Mouse (Mus musculus) hindbrain, embryonic 16.5 days (tissue): ENCODE measurements around the gene Cdc42. TPM values are rescaled to one million over a fixed set of nuclear protein-coding genes. Genes with fewer than 3 reads are reported as not detected.

Experiments
- ATAC-seq: fragments of 200-750 bp; cut with Nextera tagmentation; 2 replicates; pipeline ENCODE4 v1.8.0; 2017; ENCODE audit warnings: moderate TSS enrichment, moderate library complexity
- H3K27ac ChIP-seq: fragments of 300-500 bp; sonication (generic); 2 replicates; pipeline ENCODE4 v1.5.1; 2014; ENCODE audit warnings: low read depth, mild to moderate bottlenecking, control low read depth, low read length, moderate library complexity
- H3K27me3 ChIP-seq: fragments of 300-500 bp; sonication (generic); replicated peaks from 2 replicates; pipeline ENCODE4 v1.6.1; 2014; ENCODE audit warnings: low read length; ENCODE audit not compliant: control insufficient read depth, insufficient read depth
- H3K36me3 ChIP-seq: fragments of 300-500 bp; sonication (generic); 2 replicates; pipeline ENCODE4 v1.6.1; 2014; ENCODE audit warnings: mild to moderate bottlenecking, low read length, moderate library complexity, mixed read lengths; ENCODE audit not compliant: control insufficient read depth, insufficient read depth
- H3K4me1 ChIP-seq: fragments of 300-500 bp; sonication (generic); 2 replicates; pipeline ENCODE4 v1.6.1; 2014; ENCODE audit warnings: low read depth, low read length; ENCODE audit not compliant: control insufficient read depth, insufficient read depth
- H3K4me2 ChIP-seq: fragments of 300-500 bp; sonication (generic); 2 replicates; pipeline ENCODE4 v1.6.1; 2014; ENCODE audit warnings: mild to moderate bottlenecking, low read length, control low read depth, moderate library complexity
- H3K4me3 ChIP-seq: fragments of 300-500 bp; sonication (generic); 2 replicates; pipeline ENCODE4 v1.5.1; 2014; ENCODE audit warnings: mild to moderate bottlenecking, low read length, control low read depth, moderate library complexity
- H3K9ac ChIP-seq: fragments of 300-500 bp; sonication (generic); 2 replicates; pipeline ENCODE4 v1.6.1; 2014; ENCODE audit warnings: low read depth, mild to moderate bottlenecking, control low read depth, low read length, moderate library complexity
- H3K9me3 ChIP-seq: fragments of 300-500 bp; sonication (generic); 2 replicates; pipeline ENCODE4 v1.6.1; 2014; ENCODE audit warnings: mild to moderate bottlenecking, low read length, moderate library complexity; ENCODE audit not compliant: control insufficient read depth
- WGBS: fragments of 180-500 bp; shearing (Covaris S2); extraction: QIAGEN DNeasy Blood & Tissue Kit; methylation state at CpG from one replicate; pipeline ENCODE4 v1.1.7; 2014; 5-methylcytosine and 5-hydroxymethylcytosine counted together
- polyA plus RNA-seq: library from polyadenylated mRNA; unstranded; fragments of >200 nt; fragmentation: Nextera tagmentation; extraction: Ambion mirVana; gene quantifications from 2 replicates; pipeline ENCODE4 v1.2.1, GENCODE M21; 2015

The Cdc42 gene
- polyA plus RNA-seq, 1 experiment from 2014 or later: 1,060 TPM

- H3K36me3 ChIP-seq: no peaks in the 10 kb centered on the region; the same call in 1 of the 2 replicates
- H3K4me1 ChIP-seq: no peaks in the 10 kb centered on the region; the same call in 1 of the 2 replicates
- no peak overlapping the region for H3K9ac ChIP-seq
- no peak overlapping the region for H3K4me2 ChIP-seq
- no peak overlapping the region for H3K4me3 ChIP-seq
- 89% methylated on average over 1 of the region's 1 CpGs for WGBS
- no peak overlapping the region for H3K27ac ChIP-seq
- no peaks in the 10 kb centered on the region for H3K27me3 ChIP-seq
- ATAC-seq: no peak
- H3K9me3 ChIP-seq: no peaks in the 10 kb centered on the region
These were observed 18.1 kb downstream of the Cdc42 start for GRCm38 (mm10) chr4:137339415-137339814.

- WGBS: 87% methylated on average over 5 of the region's 5 CpGs
These were observed 21.1 kb downstream of the Cdc42 start for GRCm38 (mm10) chr4:137336468-137336867.

GRCm38 (mm10) chr4:137332051-137332450, 25.5 kb downstream of the Cdc42 start:
- H3K36me3 ChIP-seq: peaks cover 27% of the 10 kb centered on the region
- H3K4me2 ChIP-seq: no peak overlapping the region
- H3K9me3 ChIP-seq: no peaks in the 10 kb centered on the region
- H3K27ac ChIP-seq: no peak overlapping the region
- H3K4me3 ChIP-seq: no peak overlapping the region
- H3K27me3 ChIP-seq: no peaks in the 10 kb centered on the region
- no peaks in the 10 kb centered on the region for H3K4me1 ChIP-seq
- no peak overlapping the region for H3K9ac ChIP-seq
- no peak for ATAC-seq

More at GRCm38 (mm10) chr4:137336468-137336867, 21.1 kb downstream of the Cdc42 start:
- Histone ChIP-seq H3K9ac (no peak overlapping the region), H3K27ac (no peak overlapping the region), H3K9me3 (no peaks in the 10 kb centered on the region), H3K36me3 (peaks cover 9% of the 10 kb centered on the region), H3K27me3 (no peaks in the 10 kb centered on the region), H3K4me2 (no peak overlapping the region), H3K4me1 (no peaks in the 10 kb centered on the region; the same call in 1 of the 2 replicates), H3K4me3 (no peak overlapping the region)
- no peak for ATAC-seq

- Histone ChIP-seq H3K27me3 (no peaks in the 10 kb centered on the region), H3K27ac (no peak overlapping the region), H3K4me1 (no peaks in the 10 kb centered on the region), H3K9me3 (no peaks in the 10 kb centered on the region), H3K36me3 (peaks cover 26% of the 10 kb centered on the region), H3K4me3 (no peak overlapping the region), H3K9ac (no peak overlapping the region), H3K4me2 (no peak overlapping the region)
- ATAC-seq: no peak
- 82% methylated on average over 3 of the region's 3 CpGs for WGBS
These were observed 31.0 kb downstream of the Cdc42 start for GRCm38 (mm10) chr4:137326494-137326893.

GRCm38 (mm10) chr4:137324926-137325325, 32.6 kb downstream of the Cdc42 start:
- Histone ChIP-seq H3K27ac (no peak overlapping the region), H3K9ac (no peak overlapping the region), H3K4me1 (no peaks in the 10 kb centered on the region), H3K36me3 (peaks cover 24% of the 10 kb centered on the region), H3K9me3 (no peaks in the 10 kb centered on the region), H3K4me2 (no peak overlapping the region), H3K27me3 (no peaks in the 10 kb centered on the region), H3K4me3 (no peak overlapping the region)
- no peak for ATAC-seq
- 90% methylated on average over 6 of the region's 6 CpGs for WGBS

GRCm38 (mm10) chr4:137316027-137316770, 41.3 kb downstream of the Cdc42 start:
- H3K27me3 ChIP-seq: no peaks in the 10 kb centered on the region
- H3K4me3 ChIP-seq: no peak overlapping the region
- 85% methylated on average over 4 of the region's 4 CpGs for WGBS
- H3K4me1 ChIP-seq: no peaks in the 10 kb centered on the region
- no peak overlapping the region for H3K4me2 ChIP-seq
- ATAC-seq: no peak
- H3K27ac ChIP-seq: no peak overlapping the region
- peaks cover 9% of the 10 kb centered on the region; the same call in 1 of the 2 replicates for H3K36me3 ChIP-seq
- no peaks in the 10 kb centered on the region for H3K9me3 ChIP-seq
- H3K9ac ChIP-seq: no peak overlapping the region

GRCm38 (mm10) chr4:137315061-137315460, 42.5 kb downstream of the Cdc42 start:
- no peak for ATAC-seq

GRCm38 (mm10) chr4:137314561-137314960, 43.0 kb downstream of the Cdc42 start:
- Histone ChIP-seq H3K36me3 (peaks cover 9% of the 10 kb centered on the region; the same call in 1 of the 2 replicates), H3K27me3 (no peaks in the 10 kb centered on the region), H3K9me3 (no peaks in the 10 kb centered on the region), H3K4me2 (no peak overlapping the region), H3K4me3 (no peak overlapping the region), H3K4me1 (no peaks in the 10 kb centered on the region), H3K9ac (no peak overlapping the region), H3K27ac (no peak overlapping the region)
- 68% methylated on average over 6 of the region's 6 CpGs for WGBS
- no peak for ATAC-seq

More at GRCm38 (mm10) chr4:137315061-137315460, 42.5 kb downstream of the Cdc42 start:
- Histone ChIP-seq H3K4me2 (no peak overlapping the region), H3K36me3 (peaks cover 9% of the 10 kb centered on the region; the same call in 1 of the 2 replicates), H3K4me3 (no peak overlapping the region), H3K9me3 (no peaks in the 10 kb centered on the region), H3K9ac (no peak overlapping the region), H3K4me1 (no peaks in the 10 kb centered on the region), H3K27me3 (no peaks in the 10 kb centered on the region), H3K27ac (no peak overlapping the region)
- WGBS: 88% methylated on average over 2 of the region's 2 CpGs

- Histone ChIP-seq H3K9me3 (no peaks in the 10 kb centered on the region), H3K4me1 (no peaks in the 10 kb centered on the region), H3K9ac (no peak overlapping the region), H3K27me3 (no peaks in the 10 kb centered on the region), H3K4me2 (no peak overlapping the region), H3K36me3 (peaks cover 4% of the 10 kb centered on the region; the same call in 1 of the 2 replicates), H3K27ac (no peak overlapping the region), H3K4me3 (no peak overlapping the region)
- WGBS: 64% methylated on average over 2 of the region's 2 CpGs
- ATAC-seq: no peak
These were observed 44.0 kb downstream of the Cdc42 start for GRCm38 (mm10) chr4:137313511-137313910.
